Mouse (Mus musculus): ENCODE results near the gene Cgref1.

DNA sequence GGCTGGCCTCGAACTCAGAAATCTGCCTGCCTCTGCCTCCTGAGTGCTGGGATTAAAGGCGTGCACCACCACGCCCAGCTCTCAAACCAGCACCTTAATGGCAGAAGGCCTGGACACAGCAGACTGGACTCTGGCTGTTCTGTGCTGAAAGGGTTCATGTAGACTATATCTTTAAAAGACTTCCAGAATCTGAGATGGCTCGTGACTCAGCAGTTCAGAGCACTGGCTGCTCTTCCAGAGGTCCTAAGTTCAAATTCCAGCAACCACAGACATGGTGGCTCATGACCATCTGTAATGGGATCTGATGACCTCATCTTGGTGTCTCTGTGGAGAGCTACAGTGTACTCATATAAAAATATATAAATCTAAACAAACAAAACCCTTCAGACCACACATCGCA lies 43.5 kb downstream of the Cgref1 start:
- TF ChIP-seq POLR2A (IDR thresholded peaks at IDR 0.05; ENCODE audit: extremely low read depth, insufficient read depth, low read length) = no peak
- TF ChIP-seq CTCF (IDR thresholded peaks at IDR 0.05; ENCODE audit: extremely low read depth, insufficient read depth, low read length) = no peak
